Mouse (Mus musculus) hindbrain, postnatal 0 days (tissue): ENCODE measurements around the gene Junb. TPM values are rescaled to one million over a fixed set of nuclear protein-coding genes. Genes with fewer than 3 reads are reported as not detected.

Experiments used
- ATAC-seq: fragments of 200-750 bp; cut with Nextera tagmentation; 2 replicates; pipeline ENCODE4 v1.8.0; 2017; ENCODE audit warnings: mild to moderate bottlenecking, moderate TSS enrichment, moderate library complexity
- DNase-seq: peaks from one replicate; pipeline ENCODE4 v3.0.0-alpha.2; 2015; ENCODE audit warnings: low spot score
- H3K27ac ChIP-seq: fragments of 300-500 bp; sonication (generic); 2 replicates; pipeline ENCODE4 v1.5.1; 2014; ENCODE audit warnings: mild to moderate bottlenecking
- H3K27me3 ChIP-seq: fragments of 300-500 bp; sonication (generic); 2 replicates; pipeline ENCODE4 v1.6.1; 2014; ENCODE audit warnings: low read length, mixed read lengths; ENCODE audit not compliant: insufficient read depth
- H3K36me3 ChIP-seq: fragments of 300-500 bp; sonication (generic); 2 replicates; pipeline ENCODE4 v1.6.1; 2014; ENCODE audit warnings: low read length, mixed read lengths; ENCODE audit not compliant: insufficient read depth
- H3K4me1 ChIP-seq: fragments of 300-500 bp; sonication (generic); 2 replicates; pipeline ENCODE4 v1.6.1; 2014; ENCODE audit warnings: antibody characterized with exemption, low read length, mixed read lengths; ENCODE audit not compliant: insufficient read depth
- H3K4me2 ChIP-seq: fragments of 300-500 bp; sonication (generic); 2 replicates; pipeline ENCODE4 v1.6.1; 2014; ENCODE audit warnings: low read depth, mild to moderate bottlenecking, low read length, moderate library complexity, mixed read lengths
- H3K4me3 ChIP-seq: fragments of 300-500 bp; sonication (generic); 2 replicates; pipeline ENCODE4 v1.5.1; 2014; ENCODE audit warnings: low read length
- H3K9ac ChIP-seq: fragments of 300-500 bp; sonication (generic); replicated peaks from 2 replicates; pipeline ENCODE4 v1.6.1; 2014; ENCODE audit warnings: mild to moderate bottlenecking, low read length, moderate library complexity, mixed read lengths
- H3K9me3 ChIP-seq: fragments of 300-500 bp; sonication (generic); 2 replicates; pipeline ENCODE4 v1.6.1; 2016; ENCODE audit warnings: low read length, mixed read lengths
- CTCF ChIP-seq: IDR thresholded peaks from 2 replicates; pipeline ENCODE4 v1.5.1; 2016; ENCODE audit warnings: antibody characterized with exemption, control low read depth, low read depth
- WGBS: fragments of 180-500 bp; shearing (Covaris S2); extraction: QIAGEN DNeasy Blood & Tissue Kit; methylation state at CpG from one replicate; pipeline ENCODE4 v1.1.7; 2014; 5-methylcytosine and 5-hydroxymethylcytosine counted together
- microRNA-seq, 2 experiments: library from miRNA; unstranded; fragments of <30 nt; microRNA quantifications; one replicate each; pipeline ENCODE4; 2016
- polyA plus RNA-seq: library from polyadenylated mRNA; unstranded; fragments of >200 nt; fragmentation: Nextera tagmentation; extraction: Ambion mirVana; gene quantifications from 2 replicates; pipeline ENCODE4 v1.2.1, GENCODE M21; 2015
- total RNA-seq: library from RNA; depleted of rRNA; stranded (reverse); fragments of >200 nt; gene quantifications from 2 replicates; pipeline ENCODE4 v1.2.3, GENCODE M21; 2014; rRNA removed

The Junb gene
- total and polyA plus RNA-seq, 2 experiments from 2014 or later: 7.9 to 17.8 TPM

DNA sequence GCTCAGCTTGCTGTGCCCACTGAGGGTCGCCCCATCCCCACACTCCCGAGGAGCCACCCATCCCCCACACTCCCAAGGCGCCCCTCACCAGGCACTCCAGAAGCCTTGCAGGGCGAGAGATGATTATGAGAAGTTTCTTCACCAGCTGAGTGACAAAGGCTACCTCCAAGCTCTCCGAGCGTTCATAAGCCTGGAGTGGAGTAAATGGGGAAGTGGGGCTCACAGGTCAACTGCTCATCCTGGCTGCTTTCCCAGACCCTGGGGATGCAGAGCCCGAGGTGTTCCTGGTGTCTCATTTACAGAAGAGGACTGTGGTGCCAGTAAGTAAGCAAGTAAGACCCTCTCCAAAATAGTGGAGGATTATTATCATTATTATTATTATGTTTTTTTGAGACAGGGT is 53.0 kb downstream of the Junb start:
- no peak overlapping the region for H3K4me3 ChIP-seq
- H3K36me3 ChIP-seq: peaks cover 56% of the 10 kb centered on the region; the same call in 1 of the 2 replicates
- H3K27ac ChIP-seq: no peak overlapping the region
- H3K27me3 ChIP-seq: no peaks in the 10 kb centered on the region
- ATAC-seq (no peak), DNase-seq (no peak)
- 67% methylated on average over 7 of the region's 7 CpGs for WGBS
- H3K4me2 ChIP-seq: no peak overlapping the region
- H3K9ac ChIP-seq: no peak overlapping the region
- H3K9me3 ChIP-seq: no peaks in the 10 kb centered on the region
- H3K4me1 ChIP-seq: no peaks in the 10 kb centered on the region; the same call in 1 of the 2 replicates
- no peak for TF ChIP-seq CTCF

Small RNA genes lying within 50 kb of the gene (microRNA-seq; reads per million reads assigned to microRNA genes)
- gene Gm24197: 0 reads per million in 2 experiments

Other genes starting within 250 kb of the Junb start
- gene Nfix, start 178.4 kb downstream of the Junb start, total RNA-seq: 90.4 and 92.5 TPM in 2 replicates
- gene Nfix, start 178.4 kb downstream of the Junb start, polyA plus RNA-seq: 123 and 126 TPM in 2 replicates
- gene Dand5, start 155.9 kb downstream of the Junb start, total RNA-seq: 6.6 and 7.2 TPM in 2 replicates
- 12.3 and 12.5 TPM in 2 replicates for gene Dand5, start 155.9 kb downstream of the Junb start, polyA plus RNA-seq
- gene Gadd45gip1, start 147.2 kb downstream of the Junb start, total RNA-seq: 33.0 and 34.1 TPM in 2 replicates
- 43.4 and 45.3 TPM in 2 replicates for gene Gadd45gip1, start 147.2 kb downstream of the Junb start, polyA plus RNA-seq
- 62.5 and 68.1 TPM in 2 replicates for gene Rad23a, start 138.1 kb downstream of the Junb start, total RNA-seq
- gene Rad23a, start 138.1 kb downstream of the Junb start, polyA plus RNA-seq: 90.6 and 98.0 TPM in 2 replicates
- 350 and 359 TPM in 2 replicates for gene Calr, start 131.8 kb downstream of the Junb start, total RNA-seq
- 418 and 457 TPM in 2 replicates for gene Calr, start 131.8 kb downstream of the Junb start, polyA plus RNA-seq
- gene Farsa, start 121.7 kb downstream of the Junb start, total RNA-seq: 77.5 and 86.1 TPM in 2 replicates
- gene Farsa, start 121.7 kb downstream of the Junb start, polyA plus RNA-seq: 87.4 and 89.8 TPM in 2 replicates
- 11.8 and 14.0 TPM in 2 replicates for gene Syce2, start 106.6 kb downstream of the Junb start, total RNA-seq
- 62.1 and 64.4 TPM in 2 replicates for gene Syce2, start 106.6 kb downstream of the Junb start, polyA plus RNA-seq
- 24.9 and 37.8 TPM in 2 replicates for gene Gcdh, start 84.8 kb downstream of the Junb start, total RNA-seq
- gene Gcdh, start 84.8 kb downstream of the Junb start, polyA plus RNA-seq: 36.5 and 41.3 TPM in 2 replicates
- gene Klf1, start 76.8 kb downstream of the Junb start, total RNA-seq: 1.2 TPM in 1 of 2 replicates, not detected in the other
- 0.34 and 0.98 TPM in 2 replicates for gene Klf1, start 76.8 kb downstream of the Junb start, polyA plus RNA-seq
- gene Dnase2a, start 70.2 kb downstream of the Junb start, total RNA-seq: 15.0 and 24.5 TPM in 2 replicates
- 8.6 and 8.8 TPM in 2 replicates for gene Dnase2a, start 70.2 kb downstream of the Junb start, polyA plus RNA-seq
- 70.9 and 83.0 TPM in 2 replicates for gene Mast1, start 41.4 kb downstream of the Junb start, total RNA-seq
- 61.9 and 69.5 TPM in 2 replicates for gene Mast1, start 41.4 kb downstream of the Junb start, polyA plus RNA-seq
- gene Rtbdn, start 31.7 kb downstream of the Junb start, total RNA-seq: 5.8 and 11.6 TPM in 2 replicates
- gene Rtbdn, start 31.7 kb downstream of the Junb start, polyA plus RNA-seq: 3.5 and 4.1 TPM in 2 replicates
- not detected in 2 replicates for gene Gm49661, start 9.3 kb downstream of the Junb start, total RNA-seq
- not detected in 2 replicates for gene Gm49661, start 9.3 kb downstream of the Junb start, polyA plus RNA-seq
- gene Prdx2, start 9.1 kb downstream of the Junb start, total RNA-seq: 688 and 763 TPM in 2 replicates
- gene Prdx2, start 9.1 kb downstream of the Junb start, polyA plus RNA-seq: 925 and 937 TPM in 2 replicates
- gene Rnaseh2a, start 9.0 kb downstream of the Junb start, total RNA-seq: 37.3 and 45.9 TPM in 2 replicates
- 59.0 and 59.7 TPM in 2 replicates for gene Rnaseh2a, start 9.0 kb downstream of the Junb start, polyA plus RNA-seq
- gene Hook2, start 11.9 kb upstream of the Junb start, total RNA-seq: 18.9 and 19.0 TPM in 2 replicates
- gene Hook2, start 11.9 kb upstream of the Junb start, polyA plus RNA-seq: 29.7 and 33.4 TPM in 2 replicates
- not detected in 2 replicates for gene Best2, start 35.8 kb upstream of the Junb start, total RNA-seq
- 0.09 and 0.26 TPM in 2 replicates for gene Best2, start 35.8 kb upstream of the Junb start, polyA plus RNA-seq
- gene Asna1, start 46.6 kb upstream of the Junb start, total RNA-seq: 165 and 172 TPM in 2 replicates
- gene Asna1, start 46.6 kb upstream of the Junb start, polyA plus RNA-seq: 149 and 150 TPM in 2 replicates
- gene Trir, start 48.1 kb upstream of the Junb start, total RNA-seq: 220 and 238 TPM in 2 replicates
- 146 and 152 TPM in 2 replicates for gene Trir, start 48.1 kb upstream of the Junb start, polyA plus RNA-seq
- 174 and 183 TPM in 2 replicates for gene Tnpo2, start 58.2 kb upstream of the Junb start, total RNA-seq
- gene Tnpo2, start 58.2 kb upstream of the Junb start, polyA plus RNA-seq: 48.1 and 49.1 TPM in 2 replicates
- gene Fbxw9, start 81.3 kb upstream of the Junb start, total RNA-seq: 104 and 114 TPM in 2 replicates
- gene Fbxw9, start 81.3 kb upstream of the Junb start, polyA plus RNA-seq: 78.9 and 82.2 TPM in 2 replicates
- not detected in 2 replicates for gene Gm5741, start 89.3 kb upstream of the Junb start, total RNA-seq
- gene Gm5741, start 89.3 kb upstream of the Junb start, polyA plus RNA-seq: 0.71 and 0.76 TPM in 2 replicates
- gene Dhps, start 93.0 kb upstream of the Junb start, total RNA-seq: 77.5 and 103 TPM in 2 replicates
- gene Dhps, start 93.0 kb upstream of the Junb start, polyA plus RNA-seq: 118 and 123 TPM in 2 replicates
- gene Wdr83os, start 102.0 kb upstream of the Junb start, total RNA-seq: 109 and 123 TPM in 2 replicates
- gene Wdr83os, start 102.0 kb upstream of the Junb start, polyA plus RNA-seq: 129 and 131 TPM in 2 replicates
- gene Wdr83, start 102.6 kb upstream of the Junb start, total RNA-seq: 21.4 TPM in 2 replicates
- gene Wdr83, start 102.6 kb upstream of the Junb start, polyA plus RNA-seq: 38.6 and 38.9 TPM in 2 replicates
- gene Man2b1, start 104.6 kb upstream of the Junb start, total RNA-seq: 32.9 and 34.3 TPM in 2 replicates
- 22.5 TPM in 2 replicates for gene Man2b1, start 104.6 kb upstream of the Junb start, polyA plus RNA-seq
- gene Zfp791, start 144.4 kb upstream of the Junb start, total RNA-seq: 1.5 and 2.4 TPM in 2 replicates
- gene Zfp791, start 144.4 kb upstream of the Junb start, polyA plus RNA-seq: 2.4 and 2.5 TPM in 2 replicates
- not detected in 2 replicates for gene Cks1brt, start 173.2 kb upstream of the Junb start, total RNA-seq
- not detected in 2 replicates for gene Cks1brt, start 173.2 kb upstream of the Junb start, polyA plus RNA-seq
- not detected in 2 replicates for gene Olfr371, start 247.3 kb upstream of the Junb start, total RNA-seq
- not detected in 2 replicates for gene Olfr371, start 247.3 kb upstream of the Junb start, polyA plus RNA-seq